In genomic region chr7:64502271-64503180, GRCm38 (mm10) we compare ENCODE assay signal across 9 mouse cellular contexts. TPM values are rescaled to one million over a fixed set of nuclear protein-coding genes. Genes with fewer than 3 reads are reported as not detected.
A peak's percentile ranks its signal among the peaks of the same experiment; 100 is the strongest.
DNase-seq lines count a peak whose midpoint lies in the region; ATAC-seq and TF ChIP-seq lines count a peak whose summit lies in the region.
"Had no signal": no experiment of that assay in that cellular context is flagged by ENCODE, and none has a peak within 500 bp of the region (broad histone marks: within the 10 kb centered on the region; RNA-seq: fewer than 3 reads in every experiment).

No protein-coding gene starts in this region.

- no peak for TF ChIP-seq POLR2A in brain, embryonic 14.5 days (IDR thresholded peaks at IDR 0.05; ENCODE audit: borderline replicate concordance, extremely low read depth, insufficient read depth, insufficient read length, poor library complexity, severe bottlenecking)

- no peaks in the 10 kb centered on the region for H3K36me3 ChIP-seq in heart, embryonic 14.5 days (ENCODE audit: control insufficient read depth, insufficient read depth, low read length)
- H3K36me3 ChIP-seq in forebrain, embryonic 13.5 days (ENCODE audit: poor library complexity, severe bottlenecking) = no peaks in the 10 kb centered on the region
- H3K36me3 ChIP-seq in neural tube, embryonic 14.5 days (ENCODE audit: control insufficient read depth, insufficient read depth, low read length) = no peaks in the 10 kb centered on the region

- TF ChIP-seq CTCF in brain, embryonic 14.5 days (IDR thresholded peaks at IDR 0.05; ENCODE audit: borderline replicate concordance, extremely low read depth, insufficient read depth, insufficient read length) = no peak

- peak overlapping the region; percentile 83 for H3K4me2 ChIP-seq in heart, embryonic 14.5 days (ENCODE audit: low read length)
- H3K4me2 ChIP-seq in forebrain, embryonic 13.5 days = peak overlapping the region; percentile 67
- peak overlapping the region; percentile 66 for H3K4me2 ChIP-seq in neural tube, embryonic 14.5 days (ENCODE audit: low read depth, low read length)

- H3K9me3 ChIP-seq in heart, embryonic 14.5 days (ENCODE audit: control insufficient read depth, low read length) = 0 out of 2 replicates have a peak, but pooled peaks cover under 1% of the 10 kb centered on the region
- no peaks in the 10 kb centered on the region for H3K9me3 ChIP-seq in forebrain, embryonic 13.5 days (replicated peaks)
- no peaks in the 10 kb centered on the region for H3K9me3 ChIP-seq in neural tube, embryonic 14.5 days (ENCODE audit: control insufficient read depth, low read length)

- intact Hi-C loops in left cerebral cortex, postnatal 36 days (cut with DNase I) = loop anchor here (5.0 to 10.0 kb wide), 5 partner anchors 50 to 240 kb away; partner anchors contain the start of genes Mcee and Mphosph10

- H3K4me3 ChIP-seq in heart, embryonic 14.5 days (ENCODE audit: control insufficient read depth in 1 of 2, insufficient read depth in 1 of 2, low read depth in 1 of 2, low read length in 2 of 2) = peak overlapping the region; percentile 40 to 46
- H3K4me3 ChIP-seq in forebrain, embryonic 13.5 days = peak overlapping the region; percentile 86
- H3K4me3 ChIP-seq in neural tube, embryonic 14.5 days (ENCODE audit: low read depth, low read length) = peak overlapping the region; percentile 88

- ATAC-seq in heart, embryonic 14.5 days (ENCODE audit: insufficient number of reproducible peaks, insufficient read depth, low FRiP score, low read depth) = no peak
- peak; percentile 11 for ATAC-seq in forebrain, embryonic 13.5 days
- peak; percentile 28 for ATAC-seq in neural tube, embryonic 14.5 days (ENCODE audit: low read depth)

- no peak overlapping the region for H3K9ac ChIP-seq in heart, embryonic 14.5 days (ENCODE audit: low read length)
- peak overlapping the region; percentile 97 for H3K9ac ChIP-seq in forebrain, embryonic 13.5 days
- peak overlapping the region; percentile 99 for H3K9ac ChIP-seq in neural tube, embryonic 14.5 days (replicated peaks; ENCODE audit: low read depth, low read length)

- H3K4me1 ChIP-seq in heart, embryonic 14.5 days (ENCODE audit: control insufficient read depth in 2 of 2, insufficient read depth in 2 of 2, low read length in 2 of 2) = no peaks in the 10 kb centered on the region
- H3K4me1 ChIP-seq in forebrain, embryonic 13.5 days = peaks cover 49% of the 10 kb centered on the region
- peaks cover 35% of the 10 kb centered on the region for H3K4me1 ChIP-seq in neural tube, embryonic 14.5 days (ENCODE audit: control insufficient read depth, insufficient read depth, low read length)

- peaks cover 49% of the 10 kb centered on the region for H3K27me3 ChIP-seq in heart, embryonic 14.5 days (ENCODE audit: control insufficient read depth, insufficient read depth, low read length)
- H3K27me3 ChIP-seq in forebrain, embryonic 13.5 days = no peaks in the 10 kb centered on the region
- no peaks in the 10 kb centered on the region for H3K27me3 ChIP-seq in neural tube, embryonic 14.5 days (ENCODE audit: control insufficient read depth, insufficient read depth, low read length)

- no peak overlapping the region for H3K27ac ChIP-seq in heart, embryonic 14.5 days (replicated peaks in 1 of 2; ENCODE audit: control insufficient read depth in 1 of 2, insufficient read depth in 1 of 2, low read depth in 2 of 2, low read length in 2 of 2)
- H3K27ac ChIP-seq in forebrain, embryonic 13.5 days = peak overlapping the region; percentile 96
- peak overlapping the region; percentile 95 for H3K27ac ChIP-seq in neural tube, embryonic 14.5 days (ENCODE audit: low read depth, low read length)

- 3% methylated on average over 36 of the region's 47 CpGs for WGBS in heart, embryonic 14.5 days
- whole genome bisulfite sequencing in forebrain, embryonic 13.5 days = 1% methylated on average over 23 of the region's 47 CpGs
- 2% methylated on average over 46 of the region's 47 CpGs for WGBS in neural tube, embryonic 14.5 days

- no peak for DNase-seq in heart, adult 9 months (ENCODE audit: low spot score in 2 of 2)
- DNase-seq in brain, embryonic 14.5 days (ENCODE audit: low read depth) = peak; percentile 73
- DNase-seq in left cerebral cortex, postnatal 36 days (ENCODE audit: low spot score in 2 of 2) = peak; percentile 19 to 23
- no peak for DNase-seq in kidney, adult 11 months
- no peak for DNase-seq in adipocyte (ENCODE audit: low spot score)

RNA-seq across cellular contexts. Expression of gene Apba2, which starts 1.0 kb away (rescaled TPM):
- polyA plus RNA-seq in heart, embryonic 14.5 days (2014; fragmentation: Nextera tagmentation; extraction: Ambion mirVana) = 0.22 and 0.85 TPM in 2 replicates
- 152 and 182 TPM in 2 replicates for polyA plus RNA-seq in brain, embryonic 14.5 days (2012; rRNA removed)
- polyA plus RNA-seq in forebrain, embryonic 13.5 days (2015; fragmentation: Nextera tagmentation; extraction: Ambion mirVana) = 115 and 132 TPM in 2 replicates
- 100 to 1,000 TPM; 245 to 264 TPM for total RNA-seq in left cerebral cortex, postnatal 36 days (2021)
- 166 and 171 TPM in 2 replicates for polyA plus RNA-seq in neural tube, embryonic 14.5 days (2014; fragmentation: Nextera tagmentation; extraction: Ambion mirVana)
- total RNA-seq: neutrophil, adult 5-6 weeks had no signal

Comparison
In these comparisons a context has a peak if more than half of its experiments do, and no peak if none do; other contexts are left out.
1. H3K27ac ChIP-seq: peak in forebrain, embryonic 13.5 days (single experiment) and neural tube, embryonic 14.5 days (single experiment); none in heart, embryonic 14.5 days (0 of 2).
2. DNase-seq: peak in brain, embryonic 14.5 days (single experiment) and left cerebral cortex, postnatal 36 days (2 of 2); none in heart, adult 9 months (0 of 2), kidney, adult 11 months (single experiment) and adipocyte (single experiment).
3. RNA of gene Apba2, which starts 1.0 kb away (polyA plus RNA-seq): 152 to 182 TPM in brain, embryonic 14.5 days, 166 to 171 TPM in neural tube, embryonic 14.5 days and 115 to 132 TPM in forebrain, embryonic 13.5 days; 0.22 to 0.85 TPM in heart, embryonic 14.5 days; every median in the first group is over 10 times any median in the second.
4. Peak in every context shown above with its lines, with median percentiles within 50 percentile points of each other: H3K4me2 ChIP-seq and H3K4me3 ChIP-seq.